In the genomic region with DNA sequence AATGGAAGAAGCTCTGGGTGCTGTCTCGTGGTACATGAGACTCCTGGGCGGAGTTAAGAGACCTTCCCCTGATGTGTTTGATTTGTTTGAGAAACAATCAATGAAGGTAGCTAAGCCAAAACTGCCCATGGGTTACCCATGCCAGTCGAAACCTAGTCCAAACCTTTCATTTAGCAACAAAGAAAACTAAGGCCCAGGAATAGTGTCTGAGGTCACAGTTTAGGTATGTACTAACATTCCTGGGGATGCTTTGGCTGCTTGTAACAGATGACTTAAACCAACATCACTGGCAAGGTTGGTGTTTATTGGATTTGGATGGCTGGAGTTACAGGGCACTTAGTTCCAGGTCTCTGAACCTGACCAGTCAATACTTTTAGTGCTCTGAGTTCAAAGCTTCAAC, we compare ENCODE assay signal across 30 mouse cellular contexts.
"Had no signal": no experiment of that assay in that cellular context is flagged by ENCODE, and none has a peak within 500 bp of the region (broad histone marks: within the 10 kb centered on the region; RNA-seq: fewer than 3 reads in every experiment).

No protein-coding gene starts in this region.

- H3K27ac ChIP-seq: left cerebral cortex, adult 2 months; limb, embryonic 10.5 days; limb, embryonic 12.5 days; limb, embryonic 13.5 days; limb, embryonic 15.5 days; liver, embryonic 13.5 days; liver, embryonic 14.5 days; liver, embryonic 15.5 days; lung, embryonic 15.5 days; macrophage; midbrain, embryonic 10.5 days; midbrain, embryonic 12.5 days; midbrain, embryonic 13.5 days; midbrain, embryonic 15.5 days; neural tube, embryonic 12.5 days; neural tube, embryonic 13.5 days had no signal

- H3K9me3 ChIP-seq: limb, embryonic 10.5 days; limb, embryonic 12.5 days; limb, embryonic 13.5 days; limb, embryonic 15.5 days; liver, embryonic 13.5 days; liver, embryonic 15.5 days; lung, embryonic 15.5 days; midbrain, embryonic 10.5 days; midbrain, embryonic 12.5 days; midbrain, embryonic 13.5 days; midbrain, embryonic 15.5 days; neural tube, embryonic 12.5 days; neural tube, embryonic 13.5 days had no signal

- H3K9ac ChIP-seq: limb, embryonic 12.5 days; limb, embryonic 13.5 days; limb, embryonic 15.5 days; liver, embryonic 13.5 days; liver, embryonic 14.5 days; liver, embryonic 15.5 days; lung, embryonic 14.5 days; lung, embryonic 15.5 days; midbrain, embryonic 12.5 days; midbrain, embryonic 13.5 days; midbrain, embryonic 15.5 days; neural tube, embryonic 12.5 days; neural tube, embryonic 13.5 days had no signal

- H3K4me1 ChIP-seq: limb, embryonic 10.5 days; limb, embryonic 12.5 days; limb, embryonic 13.5 days; limb, embryonic 15.5 days; liver, embryonic 13.5 days; liver, embryonic 15.5 days; lung, embryonic 15.5 days; megakaryocyte, embryonic 14.5 days; midbrain, embryonic 10.5 days; midbrain, embryonic 12.5 days; midbrain, embryonic 15.5 days; neural tube, embryonic 12.5 days; neural tube, embryonic 13.5 days had no signal

- DNase-seq: layer of hippocampus, postnatal 36 days; left cerebral cortex, postnatal 4 days; liver; liver, embryonic 13.5 days; lung, adult 18-20 months; lung, adult 2 months; lung, embryonic 14.5 days; lung, postnatal 10 days; lung, postnatal 14 days; lung, postnatal 36 days; lung, postnatal 4 days; midbrain, embryonic 14.5 days had no signal

- H3K36me3 ChIP-seq: limb, embryonic 10.5 days; limb, embryonic 12.5 days; limb, embryonic 13.5 days; limb, embryonic 15.5 days; liver, embryonic 13.5 days; liver, embryonic 15.5 days; lung, embryonic 15.5 days; midbrain, embryonic 10.5 days; midbrain, embryonic 12.5 days; midbrain, embryonic 13.5 days; midbrain, embryonic 15.5 days; neural tube, embryonic 12.5 days; neural tube, embryonic 13.5 days had no signal

- H3K27me3 ChIP-seq: limb, embryonic 12.5 days; limb, embryonic 13.5 days; limb, embryonic 15.5 days; liver, embryonic 13.5 days; liver, embryonic 15.5 days; lung, embryonic 15.5 days; megakaryocyte, embryonic 14.5 days; midbrain, embryonic 12.5 days; midbrain, embryonic 13.5 days; midbrain, embryonic 15.5 days; neural tube, embryonic 12.5 days had no signal

- H3K4me3 ChIP-seq: left cerebral cortex, adult 2 months; limb, embryonic 10.5 days; limb, embryonic 12.5 days; limb, embryonic 13.5 days; limb, embryonic 15.5 days; liver, embryonic 13.5 days; liver, embryonic 15.5 days; lung, embryonic 15.5 days; megakaryocyte, embryonic 14.5 days; midbrain, embryonic 10.5 days; midbrain, embryonic 12.5 days; midbrain, embryonic 13.5 days; midbrain, embryonic 15.5 days; myocyte; neural tube, embryonic 12.5 days; neural tube, embryonic 13.5 days had no signal

- ATAC-seq: lung, postnatal 0 days; midbrain, embryonic 13.5 days; midbrain, embryonic 15.5 days had no signal

- H3K4me2 ChIP-seq: limb, embryonic 12.5 days; limb, embryonic 13.5 days; limb, embryonic 15.5 days; liver, embryonic 13.5 days; liver, embryonic 15.5 days; lung, embryonic 14.5 days; lung, embryonic 15.5 days; midbrain, embryonic 12.5 days; midbrain, embryonic 13.5 days; midbrain, embryonic 15.5 days; neural tube, embryonic 12.5 days; neural tube, embryonic 13.5 days had no signal
